Mouse (Mus musculus): ENCODE data around the gene Psd4.

Gene Psd4

GRCm38 (mm10) chr2:24427866-24428675 lies 60.7 kb downstream of the Psd4 start:
- in situ Hi-C loops (cut with MboI, MseI) = no loop called here

GRCm38 (mm10) chr2:24429806-24430205 lies 62.4 kb downstream of the Psd4 start:
- in situ Hi-C loops (cut with MboI, MseI) = no loop called here

- in situ Hi-C loops (cut with MboI, MseI) = no loop called here
Measured at GRCm38 (mm10) chr2:24434670-24435069, 67.3 kb downstream of the Psd4 start.

- in situ Hi-C loops (cut with MboI, MseI) = no loop called here
Measured at GRCm38 (mm10) chr2:24435699-24436098, 68.3 kb downstream of the Psd4 start.

- in situ Hi-C loops (cut with MboI, MseI) = no loop called here
Measured at GRCm38 (mm10) chr2:24440056-24440455, 72.7 kb downstream of the Psd4 start.

GRCm38 (mm10) chr2:24441899-24442298 lies 74.5 kb downstream of the Psd4 start:
- in situ Hi-C loops (cut with MboI, MseI) = no loop called here

- in situ Hi-C loops (cut with MboI, MseI) = no loop called here
Measured at GRCm38 (mm10) chr2:24442303-24442925, 75.0 kb downstream of the Psd4 start.

- in situ Hi-C loops (cut with MboI, MseI) = no loop called here
Measured at GRCm38 (mm10) chr2:24443256-24443790, 75.9 kb downstream of the Psd4 start.

GRCm38 (mm10) chr2:24449111-24449510 lies 81.7 kb downstream of the Psd4 start:
- in situ Hi-C loops (cut with MboI, MseI) = no loop called here

- in situ Hi-C loops (cut with MboI, MseI) = no loop called here
Measured at GRCm38 (mm10) chr2:24453206-24453605, 85.8 kb downstream of the Psd4 start.

- in situ Hi-C loops (cut with MboI, MseI) = no loop called here
Measured at GRCm38 (mm10) chr2:24454429-24455011, 87.1 kb downstream of the Psd4 start.

- in situ Hi-C loops (cut with MboI, MseI) = no loop called here
Measured at GRCm38 (mm10) chr2:24455057-24455855, 87.9 kb downstream of the Psd4 start.

- in situ Hi-C loops (cut with MboI, MseI) = no loop called here
Measured at GRCm38 (mm10) chr2:24456841-24457240, 89.5 kb downstream of the Psd4 start.

GRCm38 (mm10) chr2:24460112-24460807 lies 92.9 kb downstream of the Psd4 start:
- in situ Hi-C loops (cut with MboI, MseI) = loop anchor here (10.0 kb wide), 1 partner anchor 635 kb away; no protein-coding TSS in a partner anchor

- in situ Hi-C loops (cut with MboI, MseI) = loop anchor here (10.0 kb wide), 1 partner anchor 636 kb away; no protein-coding TSS in a partner anchor
Measured at GRCm38 (mm10) chr2:24460808-24461127, 93.4 kb downstream of the Psd4 start.

Data from regulatory T cell (primary cell).